Mouse (Mus musculus): ENCODE measurements at regions not wholly inside any gene's neighbourhood (a gene's known extent, or its start where the extent isn't known, plus 50 kb on each side); places are given as distances from the start of the nearest gene placed in this dataset.

DNA sequence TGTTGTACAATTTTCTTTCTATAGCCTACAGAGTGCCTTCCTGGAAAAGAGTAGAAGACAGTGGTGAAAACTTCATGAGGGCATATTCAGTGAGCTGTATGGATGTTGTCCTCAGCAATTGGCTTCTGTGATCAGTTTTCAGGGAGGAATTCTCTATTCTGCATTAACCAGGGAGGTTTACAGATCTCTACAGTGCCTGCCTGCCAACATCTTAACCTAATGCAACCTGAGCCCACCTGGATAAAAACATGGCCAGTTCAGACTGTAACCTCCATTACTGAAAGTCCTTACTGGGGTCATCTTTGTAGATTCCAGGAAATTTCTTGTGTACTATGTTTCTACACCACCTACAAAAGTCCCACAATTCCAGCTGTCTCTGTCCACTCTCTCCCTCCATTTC, 791.4 kb upstream of the Nectin3 start:
- H3K36me3 ChIP-seq (ENCODE audit: control insufficient read depth, insufficient read depth, low read length) = no peaks in the 10 kb centered on the region
- ATAC-seq (ENCODE audit: low read depth) = no peak
- no peaks in the 10 kb centered on the region for H3K27me3 ChIP-seq (ENCODE audit: control insufficient read depth, insufficient read depth, low read length)

DNA sequence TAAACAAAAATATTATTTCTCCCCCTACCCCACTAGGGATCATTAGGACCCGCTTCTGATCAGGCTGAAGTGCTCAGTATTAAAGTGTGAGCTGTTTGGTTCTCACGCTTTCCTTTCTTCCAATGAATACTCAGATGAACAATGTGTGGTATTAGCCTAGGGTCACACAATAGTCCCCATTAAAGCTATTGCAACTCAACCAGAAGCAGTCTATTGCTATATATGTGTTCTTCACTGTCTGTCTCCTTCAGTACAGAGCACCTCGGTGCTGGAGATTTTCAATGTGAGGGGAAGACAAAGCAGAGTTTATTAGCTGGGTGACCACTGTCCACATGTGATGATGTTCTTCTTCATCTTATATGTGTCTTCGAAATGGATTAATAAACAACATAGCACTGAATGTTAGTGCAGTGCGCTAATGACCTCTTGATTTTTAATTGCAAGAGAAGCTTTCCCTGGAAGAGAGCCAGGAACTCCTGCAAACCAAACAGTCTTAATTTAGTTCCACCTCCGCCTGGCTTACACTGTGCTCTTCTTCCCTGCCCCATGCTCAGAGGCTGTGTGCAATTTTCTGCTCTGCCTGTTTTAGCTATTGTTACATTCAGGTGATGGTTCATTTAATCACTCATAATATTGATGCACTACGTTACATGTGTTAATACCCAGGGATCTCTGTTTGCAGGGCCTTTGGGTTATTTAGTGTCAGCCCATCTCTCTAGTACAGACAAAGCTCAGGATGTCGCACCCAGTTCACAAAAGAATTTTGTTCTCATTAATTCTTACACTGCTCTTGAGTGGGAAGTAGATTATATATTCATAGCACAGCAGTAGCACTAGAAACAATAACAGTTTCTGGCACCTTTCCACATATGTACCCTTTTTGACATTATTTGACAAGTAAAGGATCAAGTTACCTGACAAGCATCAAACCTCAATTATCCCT, 768.7 kb upstream of the Nectin3 start:
- no peak overlapping the region for H3K27ac ChIP-seq (ENCODE audit: low read depth, low read length)
- H3K9me3 ChIP-seq (ENCODE audit: control insufficient read depth, low read length) = no peaks in the 10 kb centered on the region
- H3K9ac ChIP-seq (replicated peaks; ENCODE audit: low read depth, low read length) = no peak overlapping the region
- H3K4me3 ChIP-seq (ENCODE audit: low read depth, low read length) = no peak overlapping the region
- no peaks in the 10 kb centered on the region for H3K4me1 ChIP-seq (ENCODE audit: control insufficient read depth, insufficient read depth, low read length)
- H3K36me3 ChIP-seq (ENCODE audit: control insufficient read depth, insufficient read depth, low read length) = no peaks in the 10 kb centered on the region
- no peak overlapping the region for H3K4me2 ChIP-seq (ENCODE audit: low read depth, low read length)
- ATAC-seq (ENCODE audit: low read depth) = peak; percentile 61; the same call in 1 of the 2 replicates
- 66% methylated on average over 8 of the region's 8 CpGs for WGBS
- no peaks in the 10 kb centered on the region for H3K27me3 ChIP-seq (ENCODE audit: control insufficient read depth, insufficient read depth, low read length)

More for the DNA sequence above, 791.4 kb upstream of the Nectin3 start:
- Histone ChIP-seq H3K9ac (replicated peaks; ENCODE audit: low read depth, low read length) (no peak overlapping the region), H3K4me1 (ENCODE audit: control insufficient read depth, insufficient read depth, low read length) (no peaks in the 10 kb centered on the region), H3K4me3 (ENCODE audit: low read depth, low read length) (no peak overlapping the region), H3K27ac (ENCODE audit: low read depth, low read length) (no peak overlapping the region), H3K4me2 (ENCODE audit: low read depth, low read length) (no peak overlapping the region), H3K9me3 (ENCODE audit: control insufficient read depth, low read length) (no peaks in the 10 kb centered on the region)

All from neural tube, embryonic 14.5 days (tissue).